Mouse (Mus musculus) thymus, postnatal 25 days (tissue): Measurements from ENCODE around the gene Neurl1a.

Experiments used
- DNase-seq: peaks from one replicate; pipeline ENCODE4 v3.0.0; 2022

The Neurl1a gene

DNA sequence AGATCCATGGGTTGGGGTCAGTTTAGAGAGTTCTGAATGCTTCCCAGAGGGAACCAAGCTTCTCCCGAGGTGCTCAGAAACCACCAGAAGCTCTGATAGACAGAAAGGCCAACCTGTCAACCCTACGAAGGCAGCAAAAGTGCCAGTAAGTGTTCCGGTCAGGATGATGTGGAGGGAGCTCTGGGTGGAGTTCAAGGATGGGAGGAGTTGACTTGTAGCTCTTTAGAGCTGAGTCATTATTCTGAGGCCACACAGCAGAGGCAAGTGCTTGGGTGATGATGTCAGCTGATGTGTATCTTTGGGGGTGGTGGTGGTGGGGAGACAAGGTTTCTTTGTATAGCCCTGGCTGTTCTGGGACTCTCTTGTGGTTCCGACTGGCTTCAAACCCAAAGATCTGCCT lies 41.0 kb downstream of the Neurl1a start:
- DNase-seq: no peak

DNA sequence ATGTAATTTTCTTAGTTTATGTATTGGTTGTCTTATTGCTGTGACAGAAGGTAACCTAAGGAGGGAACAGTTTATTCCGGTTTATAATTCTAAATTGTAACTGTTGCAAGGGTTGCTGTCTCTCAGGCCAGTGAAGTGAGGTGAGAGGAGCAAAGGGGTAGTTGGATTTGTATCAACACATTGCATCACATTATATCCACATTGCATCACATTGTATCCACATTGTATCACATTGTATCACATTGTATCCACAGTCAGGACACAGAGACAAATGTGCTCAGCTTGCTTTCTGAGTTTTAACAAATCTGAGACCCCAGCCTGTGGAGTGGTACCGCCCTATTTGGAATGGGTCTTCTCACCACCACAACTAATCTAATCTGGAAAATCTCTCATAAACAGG lies 41.6 kb downstream of the Neurl1a start:
- DNase-seq: no peak

DNA sequence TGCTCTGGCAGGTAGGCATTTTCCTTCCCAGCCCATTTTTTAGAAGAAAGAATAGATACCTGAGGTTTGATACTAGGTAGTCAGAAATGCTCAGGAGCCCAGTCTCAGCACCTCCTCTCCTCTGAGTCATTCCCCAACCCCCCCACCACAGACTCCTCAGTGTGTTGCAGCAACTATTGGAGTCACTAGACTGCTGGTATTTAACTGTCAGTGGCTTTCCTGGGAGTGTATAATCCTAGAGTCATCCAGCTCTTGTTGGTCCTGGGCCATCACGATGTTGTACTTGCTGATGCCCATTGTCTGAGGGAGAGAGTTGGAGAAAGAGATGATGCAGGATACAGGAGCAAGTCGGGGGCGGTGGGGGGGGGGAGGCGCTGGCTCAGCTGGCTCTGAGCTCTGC lies 42.4 kb downstream of the Neurl1a start:
- DNase-seq: no peak

DNA sequence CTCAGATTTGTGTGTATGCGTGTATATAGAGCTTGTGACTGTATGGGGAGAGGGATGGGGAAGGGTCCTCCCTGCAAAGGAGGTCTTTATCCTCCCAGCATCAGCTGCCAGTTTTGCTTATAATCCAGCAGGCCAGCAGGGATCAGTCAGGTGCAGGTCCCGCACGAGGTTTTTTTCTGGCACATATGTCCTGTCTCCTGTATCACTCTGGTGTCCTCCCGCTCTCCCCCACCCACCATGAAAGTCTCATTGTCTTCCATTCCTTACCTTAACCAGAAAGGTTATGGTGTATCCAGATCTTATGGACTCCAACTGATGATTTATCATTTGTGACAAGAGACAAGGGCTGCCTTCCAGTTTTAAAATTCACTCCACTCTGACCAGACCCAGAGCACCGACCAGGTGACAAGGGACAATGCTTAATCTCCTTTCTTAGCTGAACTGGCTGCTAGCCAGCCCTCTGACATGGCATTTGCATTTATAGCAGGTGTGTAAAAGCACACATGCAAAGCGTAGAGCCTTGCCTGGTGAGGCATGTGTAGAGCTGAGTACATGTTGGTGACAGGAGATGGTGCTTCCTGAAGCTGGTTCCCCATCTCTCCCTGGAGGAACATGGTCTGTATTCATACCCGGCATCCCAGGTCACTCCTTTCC lies 43.0 kb downstream of the Neurl1a start:
- no peak for DNase-seq

DNA sequence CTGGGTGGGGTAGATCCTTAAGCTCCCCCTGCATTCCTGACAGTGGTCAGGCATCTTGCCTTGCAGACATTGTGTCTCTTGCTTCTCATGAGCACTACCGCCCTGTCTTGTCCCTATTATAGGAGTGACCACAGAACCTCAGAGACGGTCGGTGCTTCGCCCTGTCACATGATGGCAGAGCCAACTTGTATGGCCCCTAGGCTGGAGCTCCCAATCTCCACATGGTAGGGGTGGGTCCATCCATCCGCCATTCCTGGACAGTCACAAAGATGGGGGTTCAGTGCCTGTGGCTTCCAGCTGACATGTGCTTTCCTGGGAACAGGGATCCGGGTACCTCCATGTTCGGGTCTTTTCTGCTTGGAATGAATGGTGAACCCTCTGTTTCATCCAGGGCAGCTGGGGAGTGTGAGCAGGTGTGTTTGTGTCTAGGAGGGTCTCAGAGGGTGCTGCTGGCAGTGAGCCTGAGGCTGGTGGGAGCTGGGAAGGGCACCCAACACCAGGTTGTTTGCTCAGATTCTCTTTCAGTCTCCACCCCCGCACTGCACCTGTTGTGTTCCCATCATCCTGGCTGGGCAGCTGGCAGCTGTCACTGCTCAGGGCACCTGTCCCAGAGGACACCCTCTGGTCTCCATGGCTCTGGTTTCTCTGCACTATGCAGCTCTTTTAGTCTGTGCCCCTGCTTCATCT lies 43.7 kb downstream of the Neurl1a start:
- DNase-seq: no peak

DNA sequence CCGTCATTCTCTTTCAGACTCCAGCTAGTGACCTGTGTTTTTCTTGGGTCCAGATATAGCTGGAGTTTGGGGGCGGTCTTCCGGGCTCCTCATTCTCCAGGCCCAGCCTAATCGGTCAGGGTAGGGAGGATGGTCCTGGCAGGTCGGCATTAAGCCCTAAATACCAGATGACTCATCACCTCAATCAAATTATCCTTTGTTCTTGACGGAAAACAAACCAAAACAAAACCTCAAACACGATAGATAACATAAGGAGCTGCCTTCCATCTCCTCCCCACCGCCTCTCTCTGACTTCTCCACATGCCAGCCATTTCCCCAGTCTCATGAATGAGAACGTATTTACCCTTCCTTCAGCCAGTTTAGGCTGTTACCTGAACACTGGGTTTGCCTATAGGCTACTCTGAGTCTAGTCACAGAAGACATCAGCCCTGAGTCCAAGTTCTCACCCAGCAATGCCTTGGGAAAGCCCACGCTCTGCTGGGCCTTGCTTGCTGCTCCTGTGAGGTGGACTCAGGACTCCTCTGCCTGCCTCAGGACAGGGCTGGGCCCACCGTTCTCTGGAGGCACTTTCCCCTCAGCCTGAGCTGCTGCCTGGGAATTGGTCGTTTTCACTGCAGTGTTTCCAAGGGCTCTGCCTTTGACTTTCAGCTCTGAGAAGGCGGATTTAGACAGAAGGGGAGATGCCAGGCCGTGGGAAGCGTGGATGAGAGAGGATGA lies 44.4 kb downstream of the Neurl1a start:
- no peak for DNase-seq

DNA sequence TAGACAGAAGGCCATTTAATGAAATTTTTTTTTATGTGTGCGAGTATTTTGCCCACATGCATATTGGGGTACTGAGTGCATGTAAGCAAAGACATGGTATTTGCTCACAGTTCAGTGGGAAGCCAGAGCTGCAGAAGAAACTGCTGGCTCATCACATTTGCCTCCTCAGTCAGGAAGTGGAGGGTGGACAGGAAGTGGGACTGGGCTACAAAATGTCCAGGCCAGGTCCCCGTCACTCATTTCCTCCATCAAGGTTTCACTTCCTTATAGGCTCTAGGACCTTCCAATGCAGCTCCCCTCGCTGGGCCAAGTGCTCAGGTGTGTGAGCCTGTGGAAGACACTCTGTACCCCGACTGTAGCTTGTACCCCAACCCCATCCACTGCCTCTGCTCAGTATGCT lies 46.1 kb downstream of the Neurl1a start:
- no peak for DNase-seq

DNA sequence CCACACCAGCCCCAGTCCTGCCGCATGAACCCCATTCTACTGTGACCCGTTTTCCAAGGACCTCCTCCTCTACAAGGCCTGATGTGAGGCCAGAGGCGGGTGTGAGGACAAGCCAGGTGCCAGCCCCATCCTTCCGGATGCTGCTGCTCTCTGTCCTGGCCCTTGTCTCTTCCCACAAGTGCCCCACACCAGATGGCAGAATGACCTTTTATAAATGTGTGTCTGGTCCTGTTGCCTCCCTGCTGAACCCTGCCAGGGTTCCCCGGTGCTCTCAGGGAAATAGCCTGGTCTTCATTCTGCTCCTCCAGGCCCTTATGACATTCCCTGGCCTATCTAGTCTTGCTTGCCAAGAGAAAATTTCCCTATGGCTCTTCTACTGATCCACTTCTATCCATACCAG lies 47.2 kb downstream of the Neurl1a start:
- no peak for DNase-seq

DNA sequence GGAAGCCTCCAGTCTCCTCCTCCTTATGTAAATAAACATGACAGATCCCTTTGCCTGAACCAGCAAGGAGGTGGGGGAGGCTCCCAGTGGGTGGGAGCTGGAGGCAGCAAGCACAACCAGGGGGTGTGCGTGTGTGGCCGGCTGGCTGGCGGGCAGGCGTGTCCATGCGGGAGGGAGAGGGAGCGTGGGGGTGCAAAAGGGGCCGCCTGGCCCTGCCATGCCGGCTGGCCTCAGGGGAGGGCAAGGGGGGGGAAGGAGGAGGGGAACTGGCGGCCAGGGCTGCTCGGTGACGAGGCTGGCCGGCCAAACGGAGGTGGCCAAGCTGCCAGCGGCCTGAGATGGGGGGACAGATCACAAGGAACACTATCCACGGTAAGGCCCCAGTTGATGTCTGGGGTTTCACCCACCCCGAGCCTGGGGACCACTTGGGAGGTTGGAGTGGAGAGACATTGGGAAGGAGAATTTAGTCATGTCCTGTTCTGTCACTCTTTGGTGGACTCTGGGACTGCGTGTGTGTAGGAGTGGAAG lies 50.2 kb downstream of the Neurl1a start:
- no peak for DNase-seq

DNA sequence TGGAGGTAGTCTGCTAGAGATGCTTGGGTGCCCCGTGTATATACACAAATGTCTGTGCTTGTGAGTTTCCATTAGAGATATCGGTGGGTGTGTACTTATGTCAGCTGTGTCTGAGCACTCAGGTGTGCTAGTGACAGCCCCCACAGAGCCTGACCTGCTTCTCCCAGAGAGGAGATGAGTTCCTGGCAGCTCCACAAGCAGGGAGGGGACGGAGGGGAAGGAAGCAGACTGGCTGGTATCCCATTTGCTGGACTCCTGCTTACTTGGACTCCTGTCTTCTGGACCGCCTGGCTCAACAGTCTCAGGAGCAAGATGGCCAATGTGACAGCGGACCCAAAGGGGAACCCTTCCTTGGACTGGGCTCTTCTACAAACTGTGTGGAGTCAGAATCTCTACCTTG lies 50.8 kb downstream of the Neurl1a start:
- no peak for DNase-seq

DNA sequence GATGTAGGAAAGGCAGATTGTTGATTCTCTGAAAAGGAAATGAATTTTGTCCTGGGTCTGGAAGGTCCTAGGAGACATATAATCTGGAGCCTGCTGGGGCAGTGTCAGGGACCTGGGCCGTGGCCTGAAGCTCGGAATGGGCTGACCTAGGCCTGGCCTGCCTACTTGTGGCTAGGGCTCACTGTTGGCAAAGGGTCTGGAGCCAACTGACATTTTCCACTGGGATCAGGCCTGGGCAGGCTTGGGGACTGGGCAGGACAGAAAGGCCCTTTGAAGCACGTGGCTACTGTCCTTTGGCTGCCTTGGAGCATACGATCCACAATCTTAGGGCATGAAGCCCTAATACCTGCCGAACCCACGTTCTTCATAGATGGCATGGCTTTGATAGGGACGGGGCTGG lies 51.5 kb downstream of the Neurl1a start:
- DNase-seq: no peak

DNA sequence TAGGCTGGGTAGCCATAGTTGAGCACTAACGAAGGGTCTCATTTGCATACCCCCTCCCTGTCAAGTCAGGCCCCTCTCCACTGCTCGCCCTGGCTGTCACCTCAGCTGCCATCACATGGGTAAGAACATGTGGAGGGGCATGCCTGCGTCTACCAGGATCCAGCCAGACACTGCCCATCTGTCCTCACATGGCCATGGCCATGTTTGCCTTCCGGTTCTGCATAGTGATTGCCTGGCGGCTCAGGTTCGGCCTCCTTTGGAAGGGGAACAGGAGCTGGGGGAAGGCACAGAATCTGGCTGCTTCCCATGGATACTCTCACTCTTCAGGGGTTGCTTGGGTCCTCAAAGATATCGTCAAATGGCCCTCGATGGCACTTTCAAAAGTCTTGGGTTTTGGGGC lies 52.1 kb downstream of the Neurl1a start:
- DNase-seq: no peak

DNA sequence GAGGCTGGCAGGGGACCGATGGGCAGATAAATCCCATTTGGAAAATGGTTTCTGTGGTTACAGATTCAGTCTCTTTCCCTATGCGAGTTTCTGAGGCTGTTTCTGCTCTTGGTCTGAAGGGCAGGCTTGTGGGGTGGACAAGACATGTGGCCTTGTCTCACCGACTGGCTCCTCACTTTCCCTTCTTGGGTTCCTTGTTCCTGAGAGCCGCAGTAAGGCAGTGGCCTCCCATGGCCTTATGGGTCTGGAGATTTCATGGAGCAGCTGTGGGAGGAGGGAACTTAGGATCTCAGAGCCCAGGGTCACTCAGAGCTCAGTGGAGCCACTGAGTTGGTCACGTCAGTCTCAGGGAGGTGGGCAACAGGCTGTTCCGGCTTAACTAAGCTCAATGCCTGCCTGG lies 52.8 kb downstream of the Neurl1a start:
- no peak for DNase-seq

DNA sequence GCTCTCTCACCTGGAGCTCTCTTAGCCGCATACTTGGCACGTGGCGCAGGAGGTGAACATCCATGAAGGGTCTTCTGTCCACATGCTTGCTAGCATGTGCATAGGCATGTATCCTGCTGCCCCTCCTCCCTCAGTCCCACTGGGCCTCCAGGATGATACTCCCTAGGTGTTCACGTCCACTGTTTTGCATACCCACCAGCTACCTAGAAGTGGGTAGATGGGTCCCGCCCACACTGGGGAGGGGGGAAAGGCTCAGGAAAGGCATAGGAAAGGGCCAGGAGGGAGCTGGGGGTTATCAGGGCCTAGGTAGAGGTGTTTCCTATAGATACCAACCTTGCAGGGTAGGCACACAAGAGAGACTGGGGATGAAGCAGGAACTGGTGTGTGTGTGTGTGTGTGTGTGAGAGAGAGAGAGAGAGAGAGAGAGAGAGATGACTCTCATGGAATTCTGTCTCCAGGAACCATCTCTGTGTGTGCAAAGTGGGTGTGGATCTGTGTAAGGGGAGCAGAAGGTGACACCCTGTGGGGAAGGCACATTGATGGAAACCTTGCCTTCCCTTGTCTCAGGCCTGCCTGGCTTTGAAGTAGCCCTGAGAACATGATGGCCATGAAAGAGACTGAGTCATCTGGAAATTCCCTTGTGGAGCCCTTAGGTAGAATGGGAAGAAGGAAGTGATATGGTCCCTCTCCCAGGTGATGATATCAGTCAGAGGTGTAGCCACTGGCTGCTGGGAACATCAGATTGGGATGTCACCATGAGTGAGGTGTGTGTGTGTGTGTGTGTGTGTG lies 53.7 kb downstream of the Neurl1a start:
- DNase-seq: no peak

DNA sequence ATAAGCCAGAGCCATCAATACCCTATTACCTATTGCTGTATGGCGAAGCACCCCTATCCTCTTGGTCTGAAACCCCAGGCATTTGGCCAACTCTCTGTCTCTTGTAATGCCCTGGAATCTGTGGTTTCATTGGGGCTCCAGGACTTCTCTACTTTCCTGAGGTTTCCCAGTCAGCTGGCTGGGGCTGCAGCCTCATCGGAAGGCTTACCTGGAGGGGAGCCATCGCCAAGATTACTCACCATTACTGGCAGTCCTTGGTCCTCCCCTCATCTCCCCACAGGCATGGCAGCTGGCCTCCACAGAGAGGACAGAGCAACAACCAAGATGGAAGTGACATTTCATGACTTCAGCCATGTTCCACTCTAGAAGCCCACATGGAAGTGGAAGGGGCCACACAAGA lies 54.5 kb downstream of the Neurl1a start:
- DNase-seq: no peak

DNA sequence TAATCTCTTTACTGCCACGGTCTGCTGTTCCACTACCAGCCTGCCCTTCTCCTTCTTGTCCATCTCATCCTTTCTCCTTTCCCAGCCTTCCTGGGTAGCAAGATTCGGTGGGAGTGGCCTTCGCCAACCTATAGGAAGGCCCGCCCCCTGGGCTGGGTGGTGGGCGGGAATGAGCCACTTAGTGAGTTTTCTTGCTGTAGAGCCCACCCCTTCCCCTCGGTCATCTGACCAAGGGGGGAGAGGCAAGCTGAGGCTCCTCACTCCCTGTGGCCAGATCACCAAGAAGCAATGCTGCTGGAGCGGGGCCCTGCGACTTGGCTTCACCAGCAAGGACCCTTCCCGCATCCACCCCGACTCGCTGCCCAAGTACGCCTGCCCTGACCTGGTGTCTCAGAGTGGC lies 61.5 kb downstream of the Neurl1a start:
- no peak for DNase-seq

DNA sequence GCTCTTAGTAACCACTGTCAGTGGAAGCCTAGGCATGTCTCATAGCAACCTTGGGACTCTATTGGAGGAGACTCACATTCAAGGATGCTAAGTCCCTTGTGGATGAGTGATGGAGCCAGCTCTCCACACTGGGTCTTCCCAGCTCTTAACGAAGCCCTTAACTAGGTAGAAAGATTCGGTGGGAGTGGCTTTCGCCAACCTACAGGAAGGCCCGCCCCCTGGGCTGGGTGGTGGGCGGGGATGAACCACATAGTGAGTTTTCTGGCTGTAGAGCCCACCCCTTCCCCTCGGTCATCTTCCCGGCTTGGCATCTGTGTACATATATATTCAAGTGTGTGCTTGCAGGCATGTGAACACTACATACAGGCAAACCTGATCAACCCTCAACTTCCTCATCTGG lies 62.3 kb downstream of the Neurl1a start:
- DNase-seq: no peak

DNA sequence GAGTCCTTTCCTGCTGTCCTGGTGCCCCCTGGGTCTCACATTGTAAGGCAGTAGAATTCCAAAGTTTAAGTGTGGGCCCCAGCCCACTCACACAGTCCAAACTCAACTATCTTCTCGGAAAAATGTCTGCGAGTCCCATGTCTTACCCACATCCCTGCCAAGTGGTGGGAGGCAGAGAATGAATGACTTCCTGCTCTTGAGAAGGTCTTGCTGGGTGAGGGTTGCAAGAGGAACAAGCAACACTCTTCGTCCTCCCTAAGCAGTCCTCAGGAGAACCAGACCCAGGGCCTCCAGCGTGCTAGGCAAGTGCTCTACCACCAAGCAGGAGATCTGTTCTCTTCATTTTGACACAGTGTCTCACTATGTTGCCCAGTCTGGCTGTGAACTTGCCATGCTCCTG lies 63.6 kb downstream of the Neurl1a start:
- no peak for DNase-seq

DNA sequence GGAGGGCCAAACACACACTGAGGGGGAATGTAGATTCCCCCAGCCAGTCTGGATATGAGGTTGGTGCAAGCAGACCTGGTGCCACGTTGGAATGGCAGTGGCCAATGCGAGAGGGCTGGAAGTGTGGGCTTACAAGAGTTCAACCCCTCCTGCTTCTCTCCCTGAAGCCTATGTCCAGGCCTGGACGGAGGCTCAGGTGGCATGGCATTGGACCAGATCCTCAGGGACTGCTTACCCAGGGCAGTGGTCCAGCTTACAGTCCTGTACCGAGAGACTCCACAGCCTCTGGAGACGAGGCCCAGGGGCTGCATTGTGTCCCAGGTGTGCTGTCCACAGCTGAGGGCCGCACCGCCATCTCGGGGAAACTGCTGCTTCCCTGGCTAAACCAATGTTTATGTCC lies 66.9 kb downstream of the Neurl1a start:
- DNase-seq: no peak

DNA sequence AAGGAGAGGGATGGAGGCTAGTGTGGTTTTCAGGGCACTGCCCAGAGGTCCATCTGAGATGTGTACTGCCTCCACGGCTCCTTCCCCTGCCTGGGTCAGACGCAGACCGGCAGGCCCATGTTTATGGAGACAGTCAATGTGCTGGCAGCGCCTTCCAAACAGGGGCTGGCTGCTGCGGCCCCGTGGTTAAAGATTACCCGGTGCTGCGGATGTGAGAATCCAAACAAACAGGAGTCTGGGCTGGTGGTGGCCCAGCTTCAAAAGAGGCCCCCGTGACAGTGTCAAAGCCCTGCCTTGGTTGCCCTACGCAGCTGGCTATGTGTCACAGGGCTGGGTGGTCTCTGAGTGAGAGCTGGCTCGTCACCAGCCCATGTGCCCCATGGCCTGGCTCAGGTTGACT lies 69.2 kb downstream of the Neurl1a start:
- DNase-seq: no peak

DNA sequence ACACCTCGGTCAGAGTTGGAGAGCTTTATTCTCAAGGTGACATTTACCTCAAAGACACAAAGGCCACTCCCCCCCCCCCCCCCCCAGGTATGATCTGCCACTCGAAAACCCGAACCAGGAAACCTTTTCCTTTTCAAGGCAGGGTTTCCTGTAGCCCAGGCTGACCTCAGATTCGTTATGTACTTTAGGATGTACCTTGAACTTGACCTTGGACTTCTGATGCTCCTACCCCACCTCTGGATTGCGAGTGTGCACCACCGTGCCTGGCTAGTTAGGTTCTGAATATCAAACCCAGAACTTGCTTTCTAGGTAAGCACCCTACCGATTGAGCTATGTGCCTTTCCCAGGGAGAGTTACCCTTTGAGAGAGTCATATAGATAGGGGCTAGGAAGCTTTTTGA lies 69.7 kb downstream of the Neurl1a start:
- DNase-seq: no peak

DNA sequence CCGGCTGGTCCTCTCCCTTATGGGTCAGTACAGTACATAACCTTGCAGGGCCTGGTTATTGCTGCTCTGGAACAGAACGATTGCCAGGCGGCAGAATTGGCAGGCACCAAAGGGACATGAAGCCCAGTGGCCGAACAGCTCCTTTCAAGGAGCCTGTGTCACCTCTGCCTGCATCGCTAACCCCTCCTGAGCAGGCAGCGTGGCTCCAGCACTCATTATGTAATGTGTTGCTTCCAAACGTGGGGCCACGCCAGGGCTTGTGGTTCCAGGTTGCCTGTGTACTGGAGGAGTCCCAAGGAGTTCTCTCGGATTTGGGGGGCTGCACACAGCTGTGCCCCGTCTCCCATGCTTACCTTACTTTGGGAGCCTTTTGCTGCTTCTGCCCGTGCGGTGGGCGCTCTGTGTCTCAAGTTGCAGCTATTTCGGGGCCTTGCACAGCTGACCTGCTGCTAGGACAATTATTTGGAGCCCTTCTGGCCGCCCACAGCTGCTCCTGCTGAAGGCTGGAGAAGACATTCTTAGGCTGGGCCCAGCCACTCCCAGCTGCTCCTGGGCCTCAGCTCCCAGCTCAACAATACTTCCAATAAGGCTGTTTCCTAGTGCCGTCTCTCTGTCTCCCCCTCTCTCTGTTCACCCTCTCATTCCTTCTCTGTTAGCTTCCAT lies 70.4 kb downstream of the Neurl1a start:
- no peak for DNase-seq

DNA sequence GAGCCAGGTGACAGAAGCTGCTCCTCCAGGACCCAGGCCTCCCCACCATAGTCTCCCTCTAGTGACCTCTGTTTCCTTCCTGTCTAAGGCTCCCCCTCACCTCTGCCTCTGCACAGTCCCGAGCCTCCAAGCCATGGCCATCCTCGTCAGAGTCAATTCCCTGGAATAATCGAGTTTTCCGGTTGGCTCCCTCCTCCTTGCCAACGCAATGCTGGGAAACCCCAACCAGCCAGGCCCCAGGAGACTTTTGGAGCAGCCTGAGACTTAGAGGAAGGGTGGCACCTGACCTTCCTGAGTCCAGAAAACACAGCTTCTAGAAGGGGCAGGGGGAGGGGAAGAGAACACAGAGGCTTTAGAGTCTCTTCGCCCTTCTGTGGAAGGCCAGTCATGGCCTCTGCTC lies 72.3 kb downstream of the Neurl1a start:
- DNase-seq: no peak
